Mouse (Mus musculus) ES-Bruce4 (cell line): ENCODE measurements around the gene Tmeff1. TPM values are rescaled to one million over a fixed set of nuclear protein-coding genes. Genes with fewer than 3 reads are reported as not detected.
A peak's percentile ranks its signal among the peaks of the same experiment; 100 is the strongest.

Source experiments
- H3K27ac ChIP-seq: 2 replicates; pipeline ENCODE4 v1.5.1; 2012; ENCODE audit warnings: low read length, inconsistent platforms; ENCODE audit not compliant: insufficient read depth
- H3K27me3 ChIP-seq: 2 replicates; pipeline ENCODE4 v1.6.1; 2012; ENCODE audit warnings: mild to moderate bottlenecking, low read length, inconsistent platforms; ENCODE audit not compliant: control insufficient read depth, poor library complexity, insufficient read depth, severe bottlenecking
- H3K36me3 ChIP-seq: 2 replicates; pipeline ENCODE4 v1.6.1; 2012; ENCODE audit warnings: inconsistent platforms, mild to moderate bottlenecking, low read length, moderate library complexity; ENCODE audit not compliant: control insufficient read depth, poor library complexity, insufficient read depth, severe bottlenecking
- H3K4me1 ChIP-seq: one replicate; pipeline ENCODE4 v1.8.1; 2011; ENCODE audit warnings: low read length; ENCODE audit not compliant: control insufficient read depth, insufficient read depth
- H3K4me3 ChIP-seq: 2 replicates; pipeline ENCODE4 v1.5.1; 2011; ENCODE audit warnings: low read depth, mild to moderate bottlenecking, low read length
- H3K9ac ChIP-seq: 2 replicates; pipeline ENCODE4 v1.6.1; 2012; ENCODE audit warnings: low read depth, mild to moderate bottlenecking, inconsistent platforms; ENCODE audit not compliant: poor library complexity, severe bottlenecking
- H3K9me3 ChIP-seq: replicated peaks from 2 replicates; pipeline ENCODE4 v1.6.1; 2012; ENCODE audit warnings: mild to moderate bottlenecking, low read length, inconsistent platforms; ENCODE audit not compliant: control insufficient read depth, poor library complexity, insufficient read depth, severe bottlenecking
- CTCF ChIP-seq: IDR thresholded peaks from one replicate; pipeline ENCODE4 v1.8.1; 2011; ENCODE audit warnings: low read depth, low read length
- EP300 ChIP-seq: IDR thresholded peaks from 2 replicates; pipeline ENCODE4 v1.6.1; 2011; ENCODE audit warnings: low read depth, low read length; ENCODE audit not compliant: insufficient read depth
- POLR2A ChIP-seq: IDR thresholded peaks from one replicate; pipeline ENCODE4 v1.8.1; 2011; ENCODE audit warnings: low read length; ENCODE audit not compliant: insufficient read depth
- polyA plus RNA-seq: library from polyadenylated mRNA; stranded (reverse); fragments of >200 nt; gene quantifications from 2 replicates; pipeline ENCODE4 v1.2.4, GENCODE M21; 2011; ENCODE audit warnings: low read depth; ENCODE audit not compliant: missing spikeins, insufficient read depth, insufficient read length

Gene Tmeff1
- polyA plus RNA-seq, 1 experiment: 167 TPM

DNA sequence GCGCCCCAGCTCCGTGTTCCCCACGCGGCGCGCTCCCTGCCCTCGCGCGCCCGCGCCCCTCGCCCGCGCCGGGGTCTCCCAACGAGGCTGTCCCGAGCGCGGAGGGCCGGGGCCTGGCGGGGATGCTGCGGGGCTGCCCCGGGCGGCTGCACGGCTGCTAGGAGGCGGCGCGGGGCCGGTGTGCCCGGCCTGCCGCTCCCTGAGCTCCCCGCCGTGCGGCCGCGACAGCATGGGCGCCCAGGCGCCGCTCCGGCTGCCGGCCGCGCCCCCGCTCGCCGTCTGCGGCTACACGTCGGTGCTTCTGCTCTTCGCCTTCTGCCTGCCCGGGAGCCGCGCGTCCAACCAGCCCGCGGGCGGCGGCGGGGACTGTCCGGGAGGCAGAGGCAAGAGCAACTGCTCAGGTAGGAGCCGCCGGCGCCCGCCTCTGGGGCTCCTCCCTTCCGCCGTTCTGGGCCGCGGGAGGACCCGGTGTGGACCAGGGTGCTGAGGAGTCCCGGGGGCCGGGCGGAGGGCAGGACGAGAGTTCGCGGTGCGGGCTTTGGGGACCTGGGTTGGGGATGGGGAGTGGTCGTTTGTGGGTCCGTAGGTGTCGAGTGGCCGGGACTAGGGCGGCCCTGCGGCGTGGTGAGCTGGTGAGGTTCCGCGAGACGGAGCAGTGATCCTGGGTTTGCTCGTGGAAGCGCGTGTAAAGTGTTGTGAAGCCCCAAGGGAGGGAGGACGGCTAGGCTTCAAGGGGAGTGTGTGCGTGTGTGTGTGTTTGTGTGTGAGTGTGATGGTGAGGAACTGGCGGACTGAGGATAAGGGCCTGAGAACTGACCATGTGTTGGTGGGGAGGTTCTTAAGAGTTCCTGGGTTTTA is 496 bp downstream of the Tmeff1 start:
- H3K36me3 ChIP-seq: peaks cover 6% of the 10 kb centered on the region; the same call in 1 of the 2 replicates
- TF ChIP-seq POLR2A (no peak), EP300 (no peak), CTCF (no peak)
- peak overlapping the region; percentile 92 for H3K9ac ChIP-seq
- no peaks in the 10 kb centered on the region for H3K27me3 ChIP-seq
- peak overlapping the region; percentile 89 for H3K4me3 ChIP-seq
- peak overlapping the region; percentile 27 for H3K27ac ChIP-seq
- H3K9me3 ChIP-seq: no peaks in the 10 kb centered on the region
- no peaks in the 10 kb centered on the region for H3K4me1 ChIP-seq

DNA sequence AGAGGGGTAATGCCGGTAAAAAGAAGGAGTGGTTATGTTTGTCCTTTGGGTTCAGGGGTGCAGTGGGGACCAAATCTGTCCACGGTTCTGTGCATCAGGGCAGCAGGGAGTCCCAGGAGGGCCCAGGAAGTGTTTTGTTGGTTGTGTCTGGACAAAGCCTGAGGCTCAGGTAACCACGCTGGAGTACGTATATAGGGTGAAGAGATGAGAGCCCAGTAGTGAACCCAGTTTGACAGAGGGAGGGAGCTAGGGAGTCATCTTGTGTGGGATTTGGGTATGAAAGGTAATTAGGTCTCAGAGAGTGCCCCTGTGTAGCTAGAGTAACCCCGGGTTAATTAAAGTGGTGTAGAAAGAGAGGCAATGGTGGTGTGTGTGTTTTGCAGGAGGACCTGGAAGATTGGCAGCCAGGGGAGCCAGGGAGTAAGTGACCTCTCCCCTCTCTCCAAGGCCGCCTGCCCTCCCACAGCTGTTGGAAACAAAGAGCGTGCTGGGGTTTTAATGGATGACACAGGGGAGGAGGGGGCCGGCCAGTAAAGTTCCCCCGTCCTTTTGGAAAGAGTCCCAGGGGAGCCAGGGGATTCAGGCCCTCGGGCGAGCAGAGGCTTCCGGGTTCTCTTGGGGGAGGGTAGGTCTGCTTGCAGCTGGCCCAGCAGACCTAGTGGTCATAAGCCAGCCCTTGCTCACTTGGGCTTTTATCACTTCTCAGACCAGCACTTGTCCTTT is 1.3 kb downstream of the Tmeff1 start:
- Histone ChIP-seq H3K27ac (peak overlapping the region; percentile 27), H3K27me3 (no peaks in the 10 kb centered on the region), H3K9ac (peak overlapping the region; percentile 92), H3K4me3 (peak overlapping the region; percentile 89), H3K9me3 (no peaks in the 10 kb centered on the region), H3K36me3 (peaks cover 6% of the 10 kb centered on the region; the same call in 1 of the 2 replicates), H3K4me1 (no peaks in the 10 kb centered on the region)
- peak; percentile 63; the same call in 1 of the 2 replicates for TF ChIP-seq EP300
- TF ChIP-seq POLR2A: no peak

DNA sequence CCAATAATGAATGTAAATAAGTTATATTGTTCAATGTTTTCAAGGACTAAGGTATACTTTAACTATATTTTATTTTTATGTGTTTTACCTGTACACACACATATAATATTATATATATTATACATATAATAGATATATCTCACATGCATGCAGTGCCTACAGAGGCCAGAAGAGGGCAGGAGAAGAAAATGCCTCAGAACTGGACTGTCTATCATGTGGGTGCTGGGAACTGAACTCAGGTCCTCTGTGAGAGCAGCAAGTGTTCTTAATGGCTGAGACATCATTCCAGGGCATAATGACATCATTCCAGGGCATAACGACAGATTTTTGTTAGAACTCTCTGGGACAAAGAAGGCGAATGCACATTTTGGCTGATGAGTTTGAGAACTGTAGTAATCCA is 2.6 kb downstream of the Tmeff1 start:
- Histone ChIP-seq H3K9ac (no peak overlapping the region), H3K27ac (no peak overlapping the region), H3K4me3 (no peak overlapping the region), H3K27me3 (no peaks in the 10 kb centered on the region), H3K36me3 (peaks cover 6% of the 10 kb centered on the region; the same call in 1 of the 2 replicates), H3K9me3 (no peaks in the 10 kb centered on the region), H3K4me1 (no peaks in the 10 kb centered on the region)
- TF ChIP-seq CTCF: no peak

DNA sequence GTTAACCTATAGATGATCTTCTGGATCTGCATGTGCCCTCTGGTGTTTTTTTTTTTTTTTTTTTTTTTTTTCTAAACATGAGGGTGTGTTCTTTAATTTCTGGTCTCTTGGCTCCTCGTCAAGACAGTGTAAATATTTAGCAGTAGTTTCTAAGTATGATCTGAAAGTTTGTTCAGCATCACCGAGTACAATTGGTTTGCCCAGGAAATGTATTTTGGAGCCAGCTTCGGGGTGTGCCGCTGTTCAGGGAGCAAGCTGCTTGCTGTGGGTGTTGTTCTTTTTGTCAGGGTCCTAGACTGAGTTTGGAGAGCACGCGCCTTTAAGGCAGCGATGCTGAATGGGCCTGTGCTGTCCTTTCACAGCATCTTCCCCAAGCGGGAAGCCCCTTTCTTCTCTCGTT is 3.6 kb downstream of the Tmeff1 start:
- H3K36me3 ChIP-seq: peaks cover 6% of the 10 kb centered on the region; the same call in 1 of the 2 replicates
- H3K27me3 ChIP-seq: no peaks in the 10 kb centered on the region
- H3K9me3 ChIP-seq: no peaks in the 10 kb centered on the region
- H3K4me3 ChIP-seq: no peak overlapping the region
- no peaks in the 10 kb centered on the region for H3K4me1 ChIP-seq
- H3K9ac ChIP-seq: no peak overlapping the region
- H3K27ac ChIP-seq: no peak overlapping the region
- no peak for TF ChIP-seq POLR2A
- TF ChIP-seq CTCF: no peak
- no peak for TF ChIP-seq EP300

DNA sequence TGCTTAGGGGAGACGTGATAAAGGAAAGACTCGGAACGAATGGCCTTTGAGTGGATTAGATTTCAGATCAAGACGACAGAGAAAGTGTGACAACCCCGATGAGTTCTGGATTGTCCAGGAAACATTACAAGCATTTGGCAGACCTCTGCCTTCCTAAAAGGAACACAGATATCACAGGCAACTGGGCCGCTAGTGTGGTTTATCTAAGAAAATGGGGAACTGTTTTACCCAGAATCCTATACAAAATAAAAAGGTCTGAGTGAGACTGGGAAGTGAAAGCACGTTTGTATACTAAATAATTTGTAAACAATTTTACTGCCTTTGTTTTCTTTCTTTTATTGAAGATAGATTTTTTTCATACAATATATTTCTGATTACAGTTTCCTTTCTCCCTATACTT is 5.9 kb downstream of the Tmeff1 start:
- no peaks in the 10 kb centered on the region for H3K27me3 ChIP-seq
- H3K9me3 ChIP-seq: no peaks in the 10 kb centered on the region
- no peaks in the 10 kb centered on the region for H3K4me1 ChIP-seq
- no peak overlapping the region for H3K27ac ChIP-seq
- no peak overlapping the region for H3K4me3 ChIP-seq
- no peak for TF ChIP-seq POLR2A
- TF ChIP-seq CTCF: no peak
- TF ChIP-seq EP300: no peak
- peaks cover 6% of the 10 kb centered on the region; the same call in 1 of the 2 replicates for H3K36me3 ChIP-seq
- no peak overlapping the region for H3K9ac ChIP-seq

DNA sequence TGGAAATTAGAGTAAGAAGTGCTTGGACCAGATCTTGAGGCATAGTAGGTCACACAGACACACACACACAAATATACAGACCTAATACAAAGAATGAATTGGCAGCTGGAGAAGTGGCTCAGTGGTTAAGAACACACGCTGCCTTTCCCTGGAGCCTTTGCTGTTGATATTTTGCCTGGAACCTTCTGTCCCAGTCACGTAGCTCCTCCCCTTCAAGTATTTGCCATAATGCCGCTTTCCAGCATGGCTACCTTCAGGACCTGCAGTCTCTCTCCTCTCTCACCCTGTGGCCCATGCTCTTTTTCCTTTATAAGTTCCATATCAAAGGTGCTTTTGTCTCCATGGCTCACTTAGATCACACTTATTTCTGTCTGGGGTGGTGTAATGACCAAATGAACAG is 6.4 kb downstream of the Tmeff1 start:
- Histone ChIP-seq H3K4me1 (no peaks in the 10 kb centered on the region), H3K27me3 (no peaks in the 10 kb centered on the region), H3K27ac (no peak overlapping the region), H3K9ac (no peak overlapping the region), H3K4me3 (no peak overlapping the region), H3K9me3 (no peaks in the 10 kb centered on the region), H3K36me3 (peaks cover 6% of the 10 kb centered on the region; the same call in 1 of the 2 replicates)
- TF ChIP-seq CTCF (no peak), EP300 (no peak), POLR2A (no peak)
